Mouse (Mus musculus) heart, adult 8-10 months (tissue): ENCODE measurements around the gene Socs4. TPM values are rescaled to one million over a fixed set of nuclear protein-coding genes. Genes with fewer than 3 reads are reported as not detected.
"Not testable (repeated sequence)": the region's sequence is repeated elsewhere in the genome, so short reads cannot be mapped to it uniquely, and the experiment has no call there.

ENCODE experiments used
- DNase-seq: peaks from one replicate; pipeline ENCODE4 v3.0.0; 2022; ENCODE audit warnings: low spot score
- total RNA-seq, 4 experiments: library from RNA; stranded (reverse); gene quantifications; 2 replicates each; pipeline ENCODE4 v1.2.4; 2022

Gene Socs4
- total RNA-seq, 4 experiments from 2014 or later, result 12.7 to 14.2 (median 13.5) TPM

DNA sequence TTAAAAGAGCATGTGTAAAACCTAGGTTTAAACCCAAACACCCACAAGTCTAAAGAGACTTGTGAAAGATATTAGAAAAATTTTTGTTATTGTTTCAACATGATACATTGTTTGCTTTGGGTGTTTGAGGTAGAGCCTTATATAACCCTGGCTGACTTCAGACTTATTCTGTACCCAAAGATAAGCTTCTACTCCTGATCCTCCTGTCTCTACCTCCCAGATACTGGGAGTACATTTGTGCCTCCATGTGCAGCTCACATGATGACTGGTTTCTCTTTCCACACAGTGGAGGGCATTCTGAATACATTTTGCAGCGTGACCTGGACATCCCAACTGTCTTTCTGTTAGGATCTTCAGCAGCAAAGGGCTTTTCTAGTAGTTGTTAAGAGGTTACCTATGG is 9.5 kb downstream of the Socs4 start:
- no peak for DNase-seq

- no peak for DNase-seq
Measured at GRCm38 (mm10) chr14:47287021-47287420, 10.3 kb downstream of the Socs4 start.

DNA sequence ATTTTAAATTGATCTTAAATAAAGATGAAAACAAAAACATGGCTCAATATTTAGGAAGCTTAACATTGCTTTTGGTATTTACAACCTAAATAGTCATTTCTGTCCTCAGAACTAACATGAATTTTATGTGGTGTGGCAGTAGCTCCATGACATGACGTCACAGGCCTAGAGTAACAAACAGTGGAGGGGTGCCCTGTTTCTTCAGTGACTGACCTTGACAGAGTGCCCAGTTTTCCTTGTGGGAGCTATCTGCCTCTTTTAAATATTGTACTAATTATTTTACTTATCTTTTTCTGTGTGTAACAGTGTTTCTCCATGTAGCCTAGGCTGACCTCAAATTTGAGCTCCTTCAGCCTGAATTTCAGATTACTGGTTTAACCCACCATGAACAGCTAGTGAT is 15.0 kb downstream of the Socs4 start:
- DNase-seq, result no peak

GRCm38 (mm10) chr14:47294136-47294535 is 17.4 kb downstream of the Socs4 start:
- DNase-seq, result no peak

GRCm38 (mm10) chr14:47296232-47296631 is 19.5 kb downstream of the Socs4 start:
- no peak for DNase-seq

DNA sequence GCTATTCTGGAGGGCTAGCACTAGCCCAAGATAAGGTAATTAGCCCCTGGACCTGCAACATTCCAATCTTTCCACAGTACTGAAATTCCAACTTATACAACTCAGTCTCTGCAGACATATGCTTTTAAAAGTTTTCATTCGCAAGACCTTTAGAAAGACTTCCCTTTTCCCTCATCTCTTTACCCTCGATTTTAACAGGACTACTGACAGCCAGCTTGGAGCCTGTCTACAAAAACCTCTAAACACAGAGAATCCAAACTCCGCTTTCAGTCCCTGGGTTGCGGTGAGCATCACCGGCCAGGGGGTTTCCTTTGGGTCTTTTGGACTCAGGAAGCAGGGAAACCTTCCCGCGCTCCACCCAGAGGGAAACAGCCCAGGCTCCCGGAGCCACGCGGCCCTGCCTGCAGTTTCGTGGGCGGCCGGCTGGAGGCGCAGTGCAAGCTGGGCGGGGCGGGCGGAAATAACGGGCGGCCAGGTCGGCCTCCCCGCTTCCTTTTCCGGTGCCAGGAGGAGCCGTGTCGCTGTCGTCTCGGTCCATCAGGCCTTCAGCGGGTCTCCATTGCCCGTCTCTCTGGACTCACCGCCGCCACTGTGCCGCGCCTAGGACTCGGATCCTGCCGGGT is 21.2 kb downstream of the Socs4 start, which contains the start of gene Mapk1ip1l:
TSS of gene Mapk1ip1l (plus strand) at position 482 of the 623 bp plus-strand sequence.
- peak; percentile 90 for DNase-seq

DNA sequence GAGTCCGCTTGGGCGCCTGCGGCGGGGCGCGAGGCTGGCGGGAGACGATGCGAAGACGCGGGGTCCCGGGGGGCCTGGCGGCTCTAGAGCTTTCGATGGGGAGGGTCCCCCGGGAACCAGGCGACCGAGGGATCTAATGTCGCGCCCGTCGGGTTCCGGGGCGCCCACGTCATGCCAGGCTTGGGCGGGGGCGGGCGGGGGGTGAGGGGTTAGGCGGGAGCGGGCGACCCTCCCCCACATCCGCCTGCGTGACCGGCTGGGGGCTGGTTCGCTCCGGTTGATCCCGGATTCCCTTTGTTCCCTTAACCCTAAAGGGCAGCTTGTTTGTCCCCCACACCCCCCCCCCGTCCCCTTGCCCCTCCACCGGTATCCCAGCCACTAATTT is 21.7 kb downstream of the Socs4 start:
- no peak for DNase-seq

GRCm38 (mm10) chr14:47298819-47299261 is 22.1 kb downstream of the Socs4 start:
- peak; percentile 21 for DNase-seq

DNA sequence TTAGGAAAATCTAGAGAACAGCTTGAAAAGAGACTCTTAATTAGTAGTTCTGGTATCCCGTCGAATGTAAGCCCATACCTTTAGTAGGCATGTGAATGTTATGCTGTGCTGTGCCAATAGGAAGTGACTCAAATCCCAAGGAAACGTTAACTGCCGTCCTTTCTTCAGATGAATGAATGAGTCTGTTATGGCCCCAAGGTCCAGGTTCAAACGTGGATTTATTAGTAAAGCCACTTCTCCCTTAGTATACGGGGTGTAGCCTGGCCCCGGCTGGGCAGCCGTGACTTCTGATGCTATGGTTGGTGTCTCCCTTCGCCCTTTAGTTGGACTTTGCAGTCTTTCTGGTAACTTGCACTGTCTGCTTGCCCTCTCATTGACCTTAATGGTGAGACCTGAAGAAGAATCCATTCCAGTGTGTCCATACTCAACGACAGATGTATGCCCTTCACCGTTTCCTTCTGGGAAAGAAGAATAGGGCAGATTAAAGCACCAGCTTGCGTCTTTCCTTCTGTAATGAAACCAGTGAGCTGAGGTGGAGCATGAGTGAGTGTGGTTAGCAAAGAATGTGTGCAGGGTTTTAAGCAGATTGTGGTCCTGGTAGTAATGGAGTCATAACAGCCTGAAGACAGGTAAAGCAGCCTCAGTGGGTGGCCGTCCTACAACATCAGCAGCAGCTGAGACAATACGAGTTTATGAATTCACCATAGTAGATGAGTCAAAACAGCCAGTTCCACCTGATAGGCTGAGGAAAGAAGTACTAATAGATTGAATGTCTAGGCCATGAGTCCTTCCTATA is 26.4 kb downstream of the Socs4 start:
- DNase-seq, result no peak

DNA sequence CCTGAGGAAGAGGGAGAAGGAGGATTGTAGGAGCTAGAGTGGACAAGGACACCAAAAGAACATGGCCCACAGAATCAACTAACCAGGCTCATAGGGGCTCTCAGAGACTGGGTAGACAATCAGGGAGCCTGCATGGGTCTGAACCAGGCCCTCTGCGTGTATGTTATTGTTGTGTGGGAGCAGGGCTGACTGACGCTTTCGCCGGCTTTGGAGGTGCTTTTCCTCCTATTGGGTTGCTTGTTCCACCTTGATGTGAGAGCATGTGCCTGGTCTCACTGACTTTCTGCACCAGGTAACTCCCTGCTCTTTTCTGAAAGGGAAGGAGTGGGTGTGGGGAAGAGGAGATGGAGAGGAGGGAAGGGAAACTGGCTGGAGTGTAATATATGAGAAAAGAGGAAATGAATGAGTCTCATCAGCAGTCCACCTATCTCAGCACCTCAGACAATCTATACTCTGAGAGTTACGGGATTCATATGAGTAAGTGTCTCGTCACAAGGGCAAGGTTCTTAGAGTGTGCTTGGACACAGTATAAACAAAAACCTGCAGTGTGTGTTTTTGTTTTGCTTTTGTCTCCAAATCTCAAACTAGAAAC is 28.2 kb downstream of the Socs4 start:
- DNase-seq, result no peak

DNA sequence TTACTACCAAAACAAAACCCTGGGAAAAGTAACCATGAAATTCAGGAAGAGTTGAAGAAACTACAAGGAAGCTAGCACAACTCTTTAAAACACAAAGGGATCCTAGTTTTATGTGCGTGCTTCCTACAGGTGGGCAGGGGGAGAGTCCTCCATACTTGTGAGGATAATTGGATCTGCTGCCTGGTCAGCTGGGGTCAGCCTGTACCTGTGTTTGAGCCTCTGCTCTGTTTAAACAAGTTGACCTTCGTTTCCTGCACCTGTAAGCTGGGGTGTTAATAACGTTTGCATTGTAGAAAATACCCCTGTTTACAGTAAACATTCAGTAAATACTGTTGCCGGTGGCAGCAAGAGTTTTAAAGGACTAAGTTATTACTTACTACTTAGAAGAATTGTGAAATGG is 29.2 kb downstream of the Socs4 start:
- no peak for DNase-seq

DNA sequence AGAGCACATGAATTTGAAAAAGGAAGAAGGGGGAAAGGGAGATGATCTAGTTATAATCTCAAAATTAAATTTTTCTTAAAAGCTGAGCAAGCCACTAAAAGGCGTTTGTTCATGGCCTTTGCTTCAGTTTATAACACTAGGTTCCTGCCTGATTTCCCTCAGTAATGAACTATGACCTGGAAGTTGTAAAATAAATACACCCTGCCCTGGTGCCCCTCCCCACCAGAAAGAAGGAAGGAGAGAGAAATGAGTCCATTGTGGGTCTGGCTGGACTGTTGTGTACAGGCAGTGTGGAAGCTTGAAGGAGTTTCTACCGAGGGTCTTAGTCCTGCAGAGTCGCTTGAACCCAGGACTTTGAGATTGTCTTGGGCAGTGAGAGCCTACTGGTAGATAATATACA is 30.9 kb downstream of the Socs4 start:
- no peak for DNase-seq

DNA sequence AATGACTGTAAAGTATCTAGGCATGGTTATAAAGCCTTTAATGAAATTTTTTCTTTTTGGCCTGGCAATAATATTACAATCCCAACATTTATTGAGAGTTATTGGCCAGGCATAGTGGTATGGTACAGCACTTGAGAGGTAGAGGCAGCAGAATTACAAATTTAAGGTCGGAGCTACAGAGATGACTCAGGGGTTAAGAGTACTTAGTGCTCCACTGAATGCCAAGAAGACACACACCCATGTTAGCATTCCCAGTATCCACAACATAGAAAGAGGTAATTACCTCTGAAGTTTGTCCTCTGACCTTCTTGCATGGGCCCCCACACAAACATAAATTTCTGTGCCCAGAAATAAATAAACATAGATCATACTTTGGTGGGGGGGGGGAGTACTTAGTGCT is 32.3 kb downstream of the Socs4 start:
- no peak for DNase-seq

GRCm38 (mm10) chr14:47310342-47311181 is 33.8 kb downstream of the Socs4 start:
- no peak for DNase-seq

GRCm38 (mm10) chr14:47319362-47319761 is 42.6 kb downstream of the Socs4 start:
- no peak for DNase-seq

- DNase-seq, result not testable (repeated sequence)
Measured at GRCm38 (mm10) chr14:47321581-47321980, 44.9 kb downstream of the Socs4 start.

DNA sequence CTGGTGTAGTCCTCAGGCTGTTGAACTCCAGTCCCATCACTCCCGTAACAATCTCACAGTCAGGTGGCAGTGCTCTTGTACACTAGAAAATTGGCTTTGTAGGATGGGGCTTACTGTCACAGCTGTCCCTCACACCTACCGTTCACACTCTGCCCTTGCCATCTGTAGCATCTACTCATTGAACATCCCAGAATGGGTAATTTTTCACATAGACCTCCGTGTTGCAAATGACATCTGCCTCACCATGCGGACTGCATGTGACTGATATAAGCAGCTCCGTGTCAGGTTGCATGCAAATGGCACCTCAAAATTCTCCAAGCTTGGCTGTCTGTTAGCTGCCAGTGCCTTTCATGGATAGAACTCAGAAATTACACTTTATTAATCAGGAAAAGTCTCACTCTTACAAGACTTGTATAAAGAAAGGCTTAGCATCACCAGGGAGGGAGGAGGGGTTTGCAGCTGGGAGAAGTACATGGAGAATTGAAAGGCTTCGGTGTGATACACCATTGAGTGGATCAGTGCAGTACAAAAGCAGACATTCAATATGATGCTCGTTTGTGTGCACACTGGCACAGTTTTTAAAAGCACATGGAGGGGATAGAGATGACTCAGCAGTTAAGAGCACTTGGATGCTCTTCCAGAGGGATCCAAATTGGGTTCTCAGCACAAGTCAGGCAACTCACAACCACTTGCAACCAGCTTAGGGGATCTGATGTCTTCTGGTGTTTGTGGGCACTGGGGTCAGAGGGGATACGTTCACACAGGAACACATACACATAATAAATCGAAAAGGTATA is 49.4 kb downstream of the Socs4 start:
- no peak for DNase-seq

GRCm38 (mm10) chr14:47327347-47327746 is 50.6 kb downstream of the Socs4 start:
- DNase-seq, result no peak

DNA sequence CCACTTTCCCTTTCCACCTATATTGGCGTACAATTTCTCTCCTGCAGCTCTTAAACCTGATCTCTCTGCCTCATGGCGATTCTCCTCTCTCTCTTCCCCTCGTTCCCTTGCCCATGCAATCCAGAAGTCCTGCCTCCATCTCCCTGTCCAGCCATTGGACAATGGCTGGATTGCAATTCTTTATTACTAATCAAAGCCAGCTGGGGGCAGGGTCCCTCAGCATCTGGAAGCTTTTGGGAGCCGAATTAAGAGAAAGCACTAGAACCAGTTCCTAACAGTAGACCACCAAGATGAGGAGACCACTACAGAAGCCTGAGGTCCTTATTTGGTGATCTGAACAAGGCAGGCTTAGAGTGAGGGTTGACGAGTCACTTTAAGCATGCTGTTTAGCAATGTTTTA is 55.2 kb downstream of the Socs4 start:
- DNase-seq, result no peak

GRCm38 (mm10) chr14:47334819-47335218 is 58.1 kb downstream of the Socs4 start:
- DNase-seq, result peak; percentile 61

- DNase-seq, result no peak
Measured at GRCm38 (mm10) chr14:47335300-47335699, 58.6 kb downstream of the Socs4 start.
